ENCODE assay signal across 17 mouse cellular contexts in genomic region chr2:79231056-79231949, GRCm38 (mm10). TPM values are rescaled to one million over a fixed set of nuclear protein-coding genes. Genes with fewer than 3 reads are reported as not detected.
DNase-seq lines count a peak whose midpoint lies in the region; ATAC-seq and TF ChIP-seq lines count a peak whose summit lies in the region.
"Had no signal": no experiment of that assay in that cellular context is flagged by ENCODE, and none has a peak within 500 bp of the region (broad histone marks: within the 10 kb centered on the region; RNA-seq: fewer than 3 reads in every experiment).

No protein-coding gene starts in this region.

- TF ChIP-seq POLR2A in thymus, adult 2 months (IDR thresholded peaks at IDR 0.05; ENCODE audit: control insufficient read depth, extremely low read depth, insufficient read depth, low read length, poor library complexity), result no peak

- 57% methylated on average over 4 of the region's 4 CpGs for WGBS in thymus, adult 2 months
- 87% methylated on average over 4 of the region's 4 CpGs for WGBS in stomach, postnatal 0 days

- peak overlapping the region; percentile 81 for H3K27ac ChIP-seq in thymus, adult 2 months (ENCODE audit: control insufficient read depth, insufficient read depth, low read length)
- H3K27ac ChIP-seq in stomach, postnatal 0 days (replicated peaks), result no peak overlapping the region
- H3K27ac ChIP-seq: embryonic facial prominence, embryonic 13.5 days; hindbrain, embryonic 13.5 days; intestine, embryonic 15.5 days; limb, embryonic 13.5 days; liver, embryonic 15.5 days had no signal

- H3K9ac ChIP-seq in stomach, postnatal 0 days (ENCODE audit: low read length), result no peak overlapping the region
- H3K9ac ChIP-seq: embryonic facial prominence, embryonic 13.5 days; heart, embryonic 12.5 days; hindbrain, embryonic 13.5 days; intestine, embryonic 15.5 days; limb, embryonic 13.5 days; liver, embryonic 15.5 days had no signal

- no peak for TF ChIP-seq EP300 in stomach, postnatal 0 days (optimal IDR thresholded peaks at IDR 0.05)

- no peaks in the 10 kb centered on the region for H3K36me3 ChIP-seq in thymus, adult 2 months (ENCODE audit: control insufficient read depth, insufficient read depth, low read length)
- H3K36me3 ChIP-seq in stomach, postnatal 0 days (ENCODE audit: control insufficient read depth, insufficient read depth, low read length), result no peaks in the 10 kb centered on the region
- H3K36me3 ChIP-seq: embryonic facial prominence, embryonic 13.5 days; heart, embryonic 12.5 days; hindbrain, embryonic 13.5 days; intestine, embryonic 15.5 days; limb, embryonic 13.5 days; liver, embryonic 15.5 days had no signal

- H3K9me3 ChIP-seq in stomach, postnatal 0 days (ENCODE audit: control insufficient read depth, low read length), result no peaks in the 10 kb centered on the region
- H3K9me3 ChIP-seq: embryonic facial prominence, embryonic 13.5 days; heart, embryonic 12.5 days; hindbrain, embryonic 13.5 days; intestine, embryonic 15.5 days; limb, embryonic 13.5 days; liver, embryonic 15.5 days had no signal

- TF ChIP-seq CTCF in thymus, adult 2 months (IDR thresholded peaks at IDR 0.05; ENCODE audit: borderline replicate concordance, control insufficient read depth, extremely low read depth, insufficient read depth, low read length, poor library complexity), result no peak
- TF ChIP-seq CTCF in stomach, postnatal 0 days (IDR thresholded peaks at IDR 0.05; ENCODE audit: low read depth), result no peak

- H3K27me3 ChIP-seq in thymus, adult 2 months (ENCODE audit: control insufficient read depth, insufficient read depth, low read length), result no peaks in the 10 kb centered on the region
- no peaks in the 10 kb centered on the region for H3K27me3 ChIP-seq in stomach, postnatal 0 days (ENCODE audit: control insufficient read depth, insufficient read depth, low read length)
- H3K27me3 ChIP-seq: embryonic facial prominence, embryonic 13.5 days; heart, embryonic 12.5 days; hindbrain, embryonic 13.5 days; intestine, embryonic 15.5 days; limb, embryonic 13.5 days; liver, embryonic 15.5 days had no signal

- no peak overlapping the region for H3K4me3 ChIP-seq in thymus, adult 2 months (ENCODE audit: control insufficient read depth, insufficient read depth, low read length)
- H3K4me3 ChIP-seq in stomach, postnatal 0 days (ENCODE audit: low read depth, low read length), result no peak overlapping the region
- H3K4me3 ChIP-seq: embryonic facial prominence, embryonic 13.5 days; heart, embryonic 12.5 days; hindbrain, embryonic 13.5 days; intestine, embryonic 15.5 days; limb, embryonic 13.5 days; liver, embryonic 15.5 days had no signal

- no peak overlapping the region for H3K4me2 ChIP-seq in stomach, postnatal 0 days (replicated peaks; ENCODE audit: low read depth)
- H3K4me2 ChIP-seq: embryonic facial prominence, embryonic 13.5 days; heart, embryonic 12.5 days; hindbrain, embryonic 13.5 days; intestine, embryonic 15.5 days; limb, embryonic 13.5 days; liver, embryonic 15.5 days had no signal

- H3K4me1 ChIP-seq in thymus, adult 2 months (replicated peaks; ENCODE audit: control insufficient read depth, insufficient read depth, low read length), result peaks cover 12% of the 10 kb centered on the region
- H3K4me1 ChIP-seq in stomach, postnatal 0 days (replicated peaks; ENCODE audit: control insufficient read depth, insufficient read depth), result no peaks in the 10 kb centered on the region
- H3K4me1 ChIP-seq: heart, embryonic 12.5 days; hindbrain, embryonic 13.5 days; intestine, embryonic 15.5 days had no signal

- no peak for ATAC-seq in stomach, postnatal 0 days (ENCODE audit: low FRiP score, low TSS enrichment)
- ATAC-seq: intestine, embryonic 15.5 days had no signal

- peak; percentile 37 for DNase-seq in heart, adult 11 months
- DNase-seq in heart, adult 9 months (ENCODE audit: low spot score in 2 of 2), result no peak
- peak; percentile 44 for DNase-seq in CD4-positive helper T cell, adult 2 months (ENCODE audit: low read depth, low spot score)
- peak; percentile 32 for DNase-seq in induced T-regulatory cell, adult 2 months (ENCODE audit: low read depth)
- DNase-seq in thymus, adult 2 months, result peak; percentile 48
- DNase-seq in lung, postnatal 10 days, result no peak
- no peak for DNase-seq in adrenal gland, postnatal 10 days
- DNase-seq in stomach, postnatal 0 days (ENCODE audit: low spot score), result no peak
- DNase-seq: adrenal gland, adult 8-10 months; cerebellum, adult 9-11 months; kidney, postnatal 36 days had no signal

RNA-seq across cellular contexts. Expression of gene Itga4, which starts 23.9 kb away (rescaled TPM):
- polyA plus RNA-seq in thymus, adult 2 months (2012; rRNA removed), result 26.2 and 27.5 TPM in 2 replicates
- 1 to 10 TPM; 5.3 to 8.5 TPM for total RNA-seq in adrenal gland, postnatal 10 days (2021)
- 1.3 TPM in 2 replicates for polyA plus RNA-seq in stomach, postnatal 0 days (2015; fragmentation: Nextera tagmentation; extraction: Ambion mirVana)

Comparison
In these comparisons a context has a peak if more than half of its experiments do, and no peak if none do; other contexts are left out.
1. DNase-seq: peak in heart, adult 11 months (single experiment), CD4-positive helper T cell, adult 2 months (single experiment), induced T-regulatory cell, adult 2 months (single experiment) and thymus, adult 2 months (single experiment); none in heart, adult 9 months (0 of 2), lung, postnatal 10 days (single experiment), adrenal gland, postnatal 10 days (single experiment) and stomach, postnatal 0 days (single experiment).
2. RNA of gene Itga4, which starts 23.9 kb away (polyA plus RNA-seq): 26.2 to 27.5 TPM in thymus, adult 2 months; 1.3 TPM in stomach, postnatal 0 days; every median in the first group is over 10 times any median in the second.